Mouse (Mus musculus): ENCODE data around the gene Purb. TPM values are rescaled to one million over a fixed set of nuclear protein-coding genes. Genes with fewer than 3 reads are reported as not detected.
"Not testable (repeated sequence)": the region's sequence is repeated elsewhere in the genome, so short reads cannot be mapped to it uniquely, and the experiment has no call there.

Gene Purb
- polyA plus RNA-seq, 1 experiment from 2014 or later = 25.7 TPM

- no peak overlapping the region for H3K4me3 ChIP-seq (ENCODE audit: low read depth, low read length)
- ATAC-seq (replicated peaks; ENCODE audit: low FRiP score, low TSS enrichment, low read depth) (no peak), DNase-seq (ENCODE audit: low spot score) (no peak)
- 0 out of 2 replicates have a peak, but pooled peaks cover 7% of the 10 kb centered on the region for H3K4me1 ChIP-seq (replicated peaks; ENCODE audit: control insufficient read depth, insufficient read depth, low read length)
- no peaks in the 10 kb centered on the region for H3K9me3 ChIP-seq (ENCODE audit: control insufficient read depth, low read length)
- WGBS = 72% methylated on average over 2 of the region's 2 CpGs
- no peak overlapping the region for H3K4me2 ChIP-seq (ENCODE audit: low read length)
- H3K27ac ChIP-seq (ENCODE audit: low read depth) = no peak overlapping the region
- no peak overlapping the region for H3K9ac ChIP-seq (ENCODE audit: low read length)
- H3K36me3 ChIP-seq (ENCODE audit: control insufficient read depth, insufficient read depth, low read length) = peaks cover 67% of the 10 kb centered on the region
- H3K27me3 ChIP-seq (replicated peaks; ENCODE audit: control insufficient read depth, insufficient read depth, low read length) = no peaks in the 10 kb centered on the region
Measured at GRCm38 (mm10) chr11:6420722-6421350, 54.9 kb downstream of the Purb start.

GRCm38 (mm10) chr11:6420283-6420703 is 55.4 kb downstream of the Purb start:
- WGBS = 26% methylated on average over 1 of the region's 1 CpGs
- no peak for DNase-seq (ENCODE audit: low spot score)
- H3K27me3 ChIP-seq (replicated peaks; ENCODE audit: control insufficient read depth, insufficient read depth, low read length) = no peaks in the 10 kb centered on the region
- no peak overlapping the region for H3K9ac ChIP-seq (ENCODE audit: low read length)
- H3K9me3 ChIP-seq (ENCODE audit: control insufficient read depth, low read length) = no peaks in the 10 kb centered on the region
- H3K27ac ChIP-seq (ENCODE audit: low read depth) = no peak overlapping the region
- peaks cover 62% of the 10 kb centered on the region for H3K36me3 ChIP-seq (ENCODE audit: control insufficient read depth, insufficient read depth, low read length)
- H3K4me2 ChIP-seq (ENCODE audit: low read length) = no peak overlapping the region
- no peak overlapping the region for H3K4me3 ChIP-seq (ENCODE audit: low read depth, low read length)
- 0 out of 2 replicates have a peak, but pooled peaks cover 7% of the 10 kb centered on the region for H3K4me1 ChIP-seq (replicated peaks; ENCODE audit: control insufficient read depth, insufficient read depth, low read length)
- no peak for ATAC-seq (replicated peaks; ENCODE audit: low FRiP score, low TSS enrichment, low read depth)

GRCm38 (mm10) chr11:6419156-6419555 is 56.6 kb downstream of the Purb start:
- not testable (repeated sequence) for H3K9ac ChIP-seq (ENCODE audit: low read length); H3K4me2 ChIP-seq (ENCODE audit: low read length); ATAC-seq (replicated peaks; ENCODE audit: low FRiP score, low TSS enrichment, low read depth); H3K4me3 ChIP-seq (ENCODE audit: low read depth, low read length); H3K27me3 ChIP-seq (replicated peaks; ENCODE audit: control insufficient read depth, insufficient read depth, low read length); DNase-seq (ENCODE audit: low spot score); H3K27ac ChIP-seq (ENCODE audit: low read depth); H3K9me3 ChIP-seq (ENCODE audit: control insufficient read depth, low read length)
- peaks cover 57% of the 10 kb centered on the region for H3K36me3 ChIP-seq (ENCODE audit: control insufficient read depth, insufficient read depth, low read length)
- H3K4me1 ChIP-seq (replicated peaks; ENCODE audit: control insufficient read depth, insufficient read depth, low read length) = peaks cover 16% of the 10 kb centered on the region
- 64% methylated on average over 4 of the region's 4 CpGs for WGBS

GRCm38 (mm10) chr11:6418751-6419150 is 57.0 kb downstream of the Purb start:
- no peak for ATAC-seq (replicated peaks; ENCODE audit: low FRiP score, low TSS enrichment, low read depth)
- DNase-seq (ENCODE audit: low spot score) = no peak
- Histone ChIP-seq H3K4me1 (replicated peaks; ENCODE audit: control insufficient read depth, insufficient read depth, low read length) (peaks cover 16% of the 10 kb centered on the region), H3K36me3 (ENCODE audit: control insufficient read depth, insufficient read depth, low read length) (peaks cover 53% of the 10 kb centered on the region), H3K9me3 (ENCODE audit: control insufficient read depth, low read length) (no peaks in the 10 kb centered on the region), H3K4me2 (ENCODE audit: low read length) (peak overlapping the region; percentile 100), H3K9ac (ENCODE audit: low read length) (no peak overlapping the region), H3K27me3 (replicated peaks; ENCODE audit: control insufficient read depth, insufficient read depth, low read length) (no peaks in the 10 kb centered on the region), H3K27ac (ENCODE audit: low read depth) (no peak overlapping the region), H3K4me3 (ENCODE audit: low read depth, low read length) (0 out of 2 replicates have a peak overlapping the region, but pooled peaks have one; percentile 97)
- 88% methylated on average over 5 of the region's 5 CpGs for WGBS

Small RNA genes within 50 kb of the gene (microRNA-seq; reads per million reads assigned to microRNA genes)
- gene Gm22123 = not detected

Other genes starting within 250 kb of the Purb start
- 1.1 and 1.3 TPM in 2 replicates for gene Npc1l1, start 245.8 kb downstream of the Purb start, polyA plus RNA-seq (2014; fragmentation: Nextera tagmentation; extraction: Ambion mirVana)
- 111 and 122 TPM in 2 replicates for gene Ddx56, start 208.1 kb downstream of the Purb start, polyA plus RNA-seq (2014; fragmentation: Nextera tagmentation; extraction: Ambion mirVana)
- gene Tmed4, start 201.0 kb downstream of the Purb start, polyA plus RNA-seq (2014; fragmentation: Nextera tagmentation; extraction: Ambion mirVana) = 113 and 119 TPM in 2 replicates
- gene Ogdh, start 184.3 kb downstream of the Purb start, polyA plus RNA-seq (2014; fragmentation: Nextera tagmentation; extraction: Ambion mirVana) = 112 TPM in 2 replicates
- gene Zmiz2, start 86.8 kb downstream of the Purb start, polyA plus RNA-seq (2014; fragmentation: Nextera tagmentation; extraction: Ambion mirVana) = 14.0 and 14.2 TPM in 2 replicates
- gene Ppia, start 60.5 kb downstream of the Purb start, polyA plus RNA-seq (2014; fragmentation: Nextera tagmentation; extraction: Ambion mirVana) = 5,694 and 5,748 TPM in 2 replicates
- 510 and 552 TPM in 2 replicates for gene H2afv, start 31.5 kb downstream of the Purb start, polyA plus RNA-seq (2014; fragmentation: Nextera tagmentation; extraction: Ambion mirVana)
- 1.3 TPM in 2 replicates for gene Myo1g, start 45.0 kb upstream of the Purb start, polyA plus RNA-seq (2014; fragmentation: Nextera tagmentation; extraction: Ambion mirVana)
- 87.0 and 90.6 TPM in 2 replicates for gene Ccm2, start 71.0 kb upstream of the Purb start, polyA plus RNA-seq (2014; fragmentation: Nextera tagmentation; extraction: Ambion mirVana)
- gene Nacad, start 130.1 kb upstream of the Purb start, polyA plus RNA-seq (2014; fragmentation: Nextera tagmentation; extraction: Ambion mirVana) = 5.7 and 9.0 TPM in 2 replicates
- gene Tbrg4, start 150.2 kb upstream of the Purb start, polyA plus RNA-seq (2014; fragmentation: Nextera tagmentation; extraction: Ambion mirVana) = 52.1 and 58.0 TPM in 2 replicates
- gene Wap, start 162.7 kb upstream of the Purb start, polyA plus RNA-seq (2014; fragmentation: Nextera tagmentation; extraction: Ambion mirVana) = not detected in 2 replicates
- gene Ramp3, start 182.6 kb upstream of the Purb start, polyA plus RNA-seq (2014; fragmentation: Nextera tagmentation; extraction: Ambion mirVana) = 9.3 and 10.9 TPM in 2 replicates